Mouse (Mus musculus) c-Kit-negative CD71-positive TER-119-positive erythroid progenitor cells, embryonic 14.5 days (primary cell): Measurements from ENCODE around the gene Selenom.

ENCODE experiments used
- DNase-seq: peaks from one replicate; pipeline ENCODE4 v3.0.0-alpha.2; 2013; ENCODE audit warnings: low read depth, low spot score

Gene Selenom

DNA sequence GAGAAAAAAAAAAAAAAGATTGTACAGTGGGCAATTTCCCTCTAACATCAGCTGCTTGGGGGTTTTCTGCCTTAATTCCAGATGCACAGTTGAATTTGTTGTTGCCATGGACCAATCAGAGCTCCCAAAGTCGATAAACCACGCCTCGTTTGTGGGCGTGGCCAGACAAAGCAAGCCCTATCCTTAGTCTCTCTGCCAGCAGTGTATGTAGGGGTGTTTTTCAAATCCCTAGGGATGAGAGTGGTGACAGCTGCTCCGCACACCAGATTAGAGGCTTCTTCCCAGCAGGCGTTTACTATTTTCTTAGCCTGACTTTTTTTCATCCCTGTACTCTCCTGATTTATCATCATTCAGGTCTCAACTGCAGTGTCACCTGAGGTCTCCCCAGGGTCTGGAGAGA lies 33.5 kb downstream of the Selenom start:
- no peak for DNase-seq

DNA sequence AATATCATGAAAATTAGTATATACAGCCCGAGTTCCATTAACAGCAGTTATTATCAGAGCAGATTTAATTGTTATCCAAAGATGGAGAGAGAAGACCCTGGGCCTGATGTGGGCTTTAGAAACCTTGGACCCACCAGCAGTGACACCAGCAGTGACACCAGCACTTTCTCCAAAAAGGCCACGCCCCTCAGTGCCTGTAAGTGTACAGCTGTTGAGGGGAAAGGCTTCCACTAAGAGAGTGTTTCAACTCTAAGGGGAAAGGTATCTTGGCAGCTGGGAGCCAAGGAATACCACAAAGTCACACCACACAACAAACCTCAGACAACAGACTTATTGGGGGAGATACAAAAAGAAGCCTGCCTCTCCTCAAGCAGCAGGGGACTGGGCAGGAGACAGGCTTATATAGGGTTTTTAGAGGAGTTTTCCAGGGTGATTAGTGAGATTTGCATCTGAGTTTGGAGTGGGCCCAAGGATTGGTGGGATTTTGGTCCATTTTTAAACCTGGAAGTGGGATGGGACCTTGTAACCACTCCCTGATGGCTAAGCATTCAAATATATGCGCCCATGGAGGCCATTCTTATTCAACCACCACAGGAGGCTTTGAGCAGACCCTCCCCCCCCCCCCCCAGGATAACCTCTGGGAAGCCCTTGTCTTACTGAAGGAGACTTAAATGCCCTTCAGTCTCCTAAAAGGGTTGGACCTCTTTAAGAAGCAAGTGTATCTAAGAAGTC lies 34.2 kb downstream of the Selenom start:
- DNase-seq = no peak

DNA sequence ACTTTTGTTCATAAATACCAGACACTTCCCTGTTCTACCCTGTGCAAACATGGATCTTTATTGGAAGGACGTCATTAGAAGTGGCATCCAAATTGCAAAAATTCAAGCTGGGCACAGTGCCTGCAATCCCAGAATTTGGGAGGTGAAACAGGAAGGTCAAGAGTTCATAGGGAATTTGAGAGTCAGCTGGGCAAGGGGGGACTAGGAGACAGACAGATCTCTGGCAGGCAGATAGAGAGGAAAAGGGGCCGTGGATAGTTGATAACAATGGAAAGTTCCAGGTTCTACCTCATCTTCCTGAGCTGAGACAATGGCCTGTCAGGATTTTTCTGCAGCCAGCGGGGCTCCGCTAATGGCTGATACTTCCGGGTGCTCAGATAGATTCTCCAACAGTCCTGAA lies 35.3 kb downstream of the Selenom start:
- no peak for DNase-seq

DNA sequence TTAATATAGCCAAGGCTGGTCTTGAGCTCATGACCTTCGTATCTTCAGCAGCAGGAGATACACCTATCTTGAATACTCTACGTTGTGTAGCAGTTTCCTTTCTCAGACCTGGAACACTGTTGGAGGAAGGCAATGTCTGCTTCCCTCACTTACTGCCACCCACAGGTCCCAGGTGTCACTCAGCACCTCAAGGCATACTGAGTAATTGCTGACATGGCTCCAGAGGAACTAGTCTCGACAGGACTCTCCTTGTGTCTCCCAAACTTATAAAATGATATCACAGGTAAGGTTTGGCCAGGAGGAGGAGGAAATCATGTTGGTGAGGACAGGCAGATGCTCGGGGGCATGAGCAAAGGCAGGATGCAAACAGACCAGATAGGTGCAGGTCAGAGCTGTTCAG lies 40.5 kb downstream of the Selenom start:
- DNase-seq = no peak

DNA sequence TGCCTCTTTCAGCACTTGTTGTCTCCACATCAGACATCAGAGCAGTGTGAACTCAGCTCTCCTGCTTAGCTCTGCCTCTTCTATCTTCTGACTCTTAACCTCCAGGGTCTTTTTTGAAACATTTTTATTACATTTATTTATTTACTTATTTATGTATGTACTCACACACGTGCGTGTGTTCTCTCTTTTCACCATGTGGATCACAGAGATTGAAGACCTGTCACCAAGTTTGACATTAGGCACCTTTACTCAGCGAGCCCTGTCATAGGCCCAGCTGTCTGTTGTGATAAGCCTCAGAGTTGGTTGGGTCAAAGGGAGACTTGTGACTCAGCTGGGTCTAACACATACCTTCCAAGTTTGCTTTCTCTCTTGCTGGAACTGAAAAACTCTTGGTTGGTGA lies 43.4 kb downstream of the Selenom start:
- DNase-seq = no peak

DNA sequence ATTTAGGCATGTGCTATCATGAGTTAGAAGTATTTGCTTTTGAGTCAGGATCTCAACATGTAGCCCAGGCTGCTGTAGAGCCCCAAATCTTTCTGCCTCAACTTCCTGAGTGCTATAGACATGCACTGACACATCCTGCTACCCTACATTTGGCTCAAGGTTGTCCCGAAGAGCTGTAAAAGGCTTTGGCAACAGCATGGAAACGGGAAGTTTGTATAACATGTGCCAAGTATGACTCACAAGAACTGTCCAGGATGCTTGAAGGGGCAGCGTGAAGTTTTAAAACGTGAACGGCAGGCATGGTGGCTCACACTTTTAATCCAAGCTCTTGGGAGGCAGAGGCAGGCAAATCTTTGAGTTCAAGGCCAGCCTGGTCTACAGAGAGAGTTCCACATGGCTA lies 45.7 kb downstream of the Selenom start:
- DNase-seq = no peak

DNA sequence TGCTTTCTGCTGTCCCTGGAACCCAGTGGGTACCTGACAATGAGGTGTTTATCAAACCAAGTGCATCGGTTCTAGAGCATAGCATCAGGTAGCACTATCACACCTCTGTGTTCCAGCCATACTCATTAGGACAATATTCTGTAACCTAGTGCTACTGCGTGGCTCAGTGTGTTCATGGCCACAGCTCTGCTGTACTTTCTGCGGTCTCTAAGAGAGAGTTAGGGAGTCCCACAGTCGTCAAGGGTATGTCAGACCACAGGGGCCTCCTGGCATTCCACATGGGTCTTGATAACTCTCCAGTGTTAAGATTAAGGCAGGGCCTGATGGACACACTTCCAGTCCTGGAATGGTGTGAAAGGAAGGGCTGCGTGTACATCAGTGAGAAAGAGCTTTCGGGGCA lies 49.4 kb downstream of the Selenom start:
- no peak for DNase-seq

DNA sequence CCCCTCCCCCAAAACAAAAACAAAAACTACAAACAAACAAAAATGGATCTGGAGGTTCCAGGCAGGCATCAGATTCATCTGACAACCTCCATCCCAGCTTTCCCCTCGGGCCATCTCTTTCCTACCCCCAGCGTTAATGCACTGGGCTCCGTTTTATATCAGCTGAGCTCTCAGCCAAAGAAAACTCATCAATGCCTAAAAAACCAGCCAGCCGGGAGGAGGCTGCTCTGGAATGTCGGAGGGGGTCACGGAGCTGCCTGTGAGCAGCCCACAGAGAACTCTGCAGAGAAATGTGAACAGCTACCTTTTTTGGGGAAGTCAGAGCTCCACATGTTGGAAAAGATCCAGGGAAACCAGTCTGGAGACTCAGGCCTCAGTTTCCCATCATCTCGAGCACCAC lies 50.0 kb downstream of the Selenom start:
- no peak for DNase-seq

DNA sequence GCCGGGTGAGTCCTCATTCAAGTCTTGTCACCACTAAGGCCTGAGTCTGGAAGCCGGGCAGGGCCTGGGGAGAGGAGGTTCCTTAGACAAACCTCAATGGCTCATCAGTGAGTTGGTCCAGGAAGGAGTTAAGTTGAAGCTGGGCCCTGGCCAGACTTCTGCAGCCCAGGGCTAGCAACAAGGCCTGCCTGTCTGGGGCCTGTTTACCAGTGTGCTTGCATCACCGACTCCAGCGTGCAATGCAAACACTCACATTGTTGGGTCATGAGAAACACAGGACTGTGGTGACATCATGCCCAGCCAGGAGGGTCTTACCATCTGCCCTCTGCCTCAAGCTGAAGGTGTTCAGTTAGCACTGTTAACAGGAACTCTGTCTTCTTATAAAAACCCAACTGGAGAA lies 51.5 kb downstream of the Selenom start:
- DNase-seq = no peak
